Mouse (Mus musculus) small intestine, adult 2 months (tissue): ENCODE results near the gene H2-DMa. TPM values are rescaled to one million over a fixed set of nuclear protein-coding genes. Genes with fewer than 3 reads are reported as not detected.

Source experiments
- H3K27ac ChIP-seq: fragments of 200-500 bp; 2 replicates; pipeline ENCODE4 v1.5.1; 2012; ENCODE audit warnings: low read depth, low read length, control low read depth, inconsistent platforms; ENCODE audit not compliant: insufficient read depth
- H3K27me3 ChIP-seq: fragments of 200-500 bp; 2 replicates; pipeline ENCODE4 v1.6.1; 2012; ENCODE audit warnings: mild to moderate bottlenecking, moderate library complexity, low read length, inconsistent platforms; ENCODE audit not compliant: control insufficient read depth, insufficient read depth
- H3K36me3 ChIP-seq: fragments of 200-500 bp; 2 replicates; pipeline ENCODE4 v1.6.1; 2012; ENCODE audit warnings: mild to moderate bottlenecking, low read length, control low read depth, inconsistent platforms; ENCODE audit not compliant: control insufficient read depth, insufficient read depth
- H3K4me1 ChIP-seq: fragments of 200-500 bp; 2 replicates; pipeline ENCODE4 v1.6.1; 2012; ENCODE audit warnings: low read length, inconsistent platforms, mixed read lengths; ENCODE audit not compliant: control insufficient read depth, insufficient read depth, insufficient read length
- H3K4me3 ChIP-seq: fragments of 200-500 bp; 2 replicates; pipeline ENCODE4 v1.5.1; 2012; ENCODE audit warnings: low read depth, mild to moderate bottlenecking, control low read depth, inconsistent platforms, low read length, moderate library complexity
- CTCF ChIP-seq: fragments of 200-500 bp; IDR thresholded peaks from 2 replicates; pipeline ENCODE4 v1.5.1; 2012; ENCODE audit warnings: low read depth, mild to moderate bottlenecking, control low read depth, inconsistent platforms, low read length, moderate library complexity, mixed read lengths; ENCODE audit not compliant: insufficient replicate concordance, insufficient read length; ENCODE audit errors: extremely low read depth
- POLR2A ChIP-seq: fragments of 200-500 bp; IDR thresholded peaks from 2 replicates; pipeline ENCODE4 v1.6.1; 2012; ENCODE audit warnings: low read depth, mild to moderate bottlenecking, control low read depth, inconsistent platforms, low read length, moderate library complexity
- WGBS: fragments of 180-500 bp; shearing (Covaris S2); methylation state at CpG from one replicate; pipeline ENCODE4 v1.1.7; 2018; 5-methylcytosine and 5-hydroxymethylcytosine counted together
- polyA plus RNA-seq: library from polyadenylated mRNA; depleted of rRNA; stranded (reverse); fragments of >200 nt; gene quantifications from 2 replicates; pipeline ENCODE4 v1.2.3, GENCODE M21; 2012; rRNA removed

Gene H2-DMa
- polyA plus RNA-seq = 35.4 and 169 TPM in 2 replicates

DNA sequence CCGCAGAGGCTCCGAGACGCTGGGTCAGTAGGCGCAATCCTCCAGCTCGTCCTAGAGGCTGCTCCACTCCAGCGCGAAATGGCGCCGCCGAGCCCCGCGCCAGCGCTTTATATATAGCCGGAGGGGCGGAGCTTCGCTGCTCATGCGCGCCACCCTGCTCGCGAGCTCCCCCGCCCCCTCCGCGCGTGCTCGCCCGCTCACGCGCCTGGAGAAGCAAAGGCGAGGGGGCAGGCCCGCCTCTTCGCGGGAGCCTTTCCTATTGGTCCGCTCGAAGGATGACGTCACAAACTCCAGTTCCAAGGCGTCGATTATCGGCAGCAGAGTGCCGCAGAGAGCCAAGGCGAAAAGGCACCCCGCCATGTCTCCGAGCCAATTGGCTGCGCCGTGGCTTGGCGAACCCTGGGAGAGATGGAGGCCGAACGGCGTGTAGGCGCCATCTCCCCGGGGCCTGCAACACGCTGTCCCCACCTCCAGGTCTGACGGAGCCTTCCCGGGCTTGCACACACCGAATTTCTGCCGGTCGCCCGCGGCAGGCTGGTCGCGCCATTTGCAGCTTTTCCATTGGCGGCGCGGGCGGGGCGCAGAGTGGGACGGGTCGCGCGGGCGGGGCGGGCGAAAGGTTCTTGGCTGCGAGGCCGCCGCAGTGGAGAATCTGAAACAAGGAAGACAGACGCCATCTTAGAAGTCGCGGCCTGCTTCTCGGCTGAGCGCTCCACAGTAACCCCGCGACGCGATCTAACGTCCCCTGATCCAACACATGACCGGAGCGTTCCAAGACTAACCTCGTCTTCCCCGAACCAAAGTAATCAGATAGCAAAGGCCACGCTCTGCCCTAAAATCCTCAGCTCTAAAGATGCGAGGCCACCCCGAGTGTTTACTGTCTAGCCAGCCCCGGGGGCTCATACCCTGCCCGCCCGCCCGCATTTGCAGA is at the start of gene H2-DMa:
TSS of gene H2-DMa (plus strand) at position 293 of the 931 bp plus-strand sequence.
- peaks cover 11% of the 10 kb centered on the region; the same call in 1 of the 2 replicates for H3K4me1 ChIP-seq
- WGBS = under 1% methylated on average over 96 of the region's 96 CpGs
- TF ChIP-seq POLR2A (peak; percentile 98), CTCF (no peak)
- H3K36me3 ChIP-seq = peaks cover 40% of the 10 kb centered on the region
- H3K27me3 ChIP-seq = no peaks in the 10 kb centered on the region
- H3K27ac ChIP-seq = peak within 1 kb of the TSS; percentile 100
- H3K4me3 ChIP-seq = peak within 1 kb of the TSS; percentile 95

DNA sequence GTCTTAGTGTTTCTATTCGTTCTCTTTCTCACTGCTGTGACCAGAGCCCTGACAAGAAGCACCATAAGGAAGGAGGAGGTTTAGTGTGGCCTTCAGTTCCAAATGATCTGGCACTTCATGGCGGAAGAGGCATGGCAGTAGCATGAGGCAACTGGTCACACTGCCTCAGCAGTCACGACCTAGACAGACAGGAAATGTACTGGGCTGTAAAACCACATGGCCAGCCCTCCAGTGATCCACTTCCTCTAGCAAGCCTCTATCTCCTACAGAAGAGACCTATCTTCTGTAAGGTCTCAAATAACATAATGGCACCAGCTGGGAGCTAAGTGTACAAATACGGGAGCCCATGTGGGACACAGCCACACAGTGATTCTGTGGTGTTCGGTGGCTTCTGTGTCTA is 47.2 kb upstream of the H2-DMa start:
- no peaks in the 10 kb centered on the region for H3K36me3 ChIP-seq
- H3K27me3 ChIP-seq = peaks cover 2% of the 10 kb centered on the region
- no peak overlapping the region for H3K4me3 ChIP-seq
- no peak overlapping the region for H3K27ac ChIP-seq
- TF ChIP-seq POLR2A (no peak), CTCF (no peak)
- no peaks in the 10 kb centered on the region for H3K4me1 ChIP-seq
- WGBS = 59% methylated on average over 5 of the region's 5 CpGs

DNA sequence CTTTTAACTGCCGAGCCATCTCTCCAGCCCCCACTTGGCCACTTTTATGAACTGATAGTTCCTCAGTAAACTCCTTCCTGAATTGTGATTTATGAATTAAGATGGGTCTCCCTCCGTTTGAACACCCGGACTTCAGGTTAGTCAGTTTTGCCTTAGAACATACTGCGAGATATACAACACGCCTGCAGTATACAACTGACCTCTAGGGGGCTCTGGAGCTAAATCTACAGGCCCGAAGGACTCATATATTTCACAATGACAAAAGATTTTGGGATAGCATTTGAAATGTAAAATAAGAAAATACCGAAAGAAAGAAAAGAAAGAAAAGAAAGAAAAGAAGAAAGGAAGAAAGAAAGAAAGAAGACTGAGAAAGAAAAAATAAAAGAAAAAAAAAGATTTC is 44.1 kb upstream of the H2-DMa start:
- H3K27ac ChIP-seq = no peak overlapping the region
- H3K36me3 ChIP-seq = no peaks in the 10 kb centered on the region
- H3K27me3 ChIP-seq = peaks cover 6% of the 10 kb centered on the region
- no peak overlapping the region for H3K4me3 ChIP-seq
- TF ChIP-seq CTCF = no peak
- no peak for TF ChIP-seq POLR2A
- WGBS = 37% methylated on average over 7 of the region's 7 CpGs
- H3K4me1 ChIP-seq = peaks cover 4% of the 10 kb centered on the region

DNA sequence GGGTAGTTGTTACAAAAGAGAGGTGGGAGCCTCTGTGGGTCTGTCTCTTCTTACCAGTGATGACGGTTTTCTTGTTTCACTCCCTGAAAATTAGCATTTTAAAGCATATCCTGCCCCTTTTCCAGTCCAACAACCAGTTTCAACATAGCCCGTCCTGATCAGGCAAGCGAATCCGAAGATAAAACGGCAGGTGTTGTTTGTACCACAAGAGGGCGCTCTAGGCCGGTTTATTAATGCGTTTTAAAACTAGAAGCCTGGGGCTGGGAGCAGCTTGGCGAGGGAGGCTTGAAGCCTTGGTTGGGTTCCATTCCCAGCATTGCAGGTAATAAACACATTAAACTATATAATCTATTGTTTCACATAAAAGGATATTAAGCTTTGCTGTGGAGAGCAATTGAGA is 41.8 kb upstream of the H2-DMa start:
- Histone ChIP-seq H3K27ac (no peak overlapping the region), H3K27me3 (peaks cover 6% of the 10 kb centered on the region), H3K4me1 (peaks cover 4% of the 10 kb centered on the region), H3K36me3 (no peaks in the 10 kb centered on the region), H3K4me3 (no peak overlapping the region)
- TF ChIP-seq CTCF = peak; percentile 83; the same call in 1 of the 2 replicates
- no peak for TF ChIP-seq POLR2A
- 2% methylated on average over 9 of the region's 9 CpGs for WGBS

DNA sequence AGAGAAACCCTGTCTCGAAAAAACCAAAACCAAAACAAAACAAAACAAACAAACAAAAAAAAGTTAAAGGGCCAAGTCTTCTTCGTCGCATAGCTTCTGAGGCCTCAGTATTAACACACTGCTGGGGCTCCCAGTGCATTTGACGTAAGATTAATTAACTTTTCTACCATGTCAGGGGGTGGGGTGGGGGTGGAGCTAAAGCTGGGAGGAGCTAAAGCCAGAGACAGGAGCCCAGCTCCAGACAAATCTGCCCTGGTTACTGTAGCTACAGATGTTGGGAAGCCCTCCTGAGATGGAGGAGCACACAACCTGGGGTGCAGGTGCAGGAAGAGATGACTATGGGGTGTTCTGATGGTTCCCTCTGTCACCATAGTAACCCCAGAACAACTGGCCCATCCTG is 41.2 kb upstream of the H2-DMa start:
- Histone ChIP-seq H3K4me1 (peaks cover 4% of the 10 kb centered on the region), H3K27ac (no peak overlapping the region), H3K27me3 (peaks cover 6% of the 10 kb centered on the region), H3K36me3 (no peaks in the 10 kb centered on the region), H3K4me3 (no peak overlapping the region)
- no peak for TF ChIP-seq POLR2A
- 50% methylated on average over 4 of the region's 4 CpGs for WGBS

DNA sequence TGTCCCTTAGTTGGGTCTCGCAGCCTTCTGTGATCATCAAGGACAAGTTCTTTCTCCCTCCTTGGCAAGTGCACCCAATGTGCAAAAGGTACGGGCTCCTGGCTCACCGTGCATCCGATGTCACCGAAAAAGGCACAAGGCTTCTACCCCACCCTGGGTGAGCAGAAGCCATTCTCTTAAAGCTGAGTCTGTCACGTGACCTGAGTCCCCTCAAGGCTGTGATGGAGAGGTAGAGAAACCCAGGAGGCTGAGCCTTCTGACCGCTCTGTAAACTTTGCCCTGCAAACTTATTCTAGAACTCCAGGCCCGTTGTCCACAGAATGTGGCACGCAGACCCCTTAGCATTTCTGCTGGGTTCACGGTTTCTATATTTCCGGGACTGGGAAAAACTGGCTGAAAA is 40.3 kb upstream of the H2-DMa start:
- peaks cover 6% of the 10 kb centered on the region for H3K27me3 ChIP-seq
- TF ChIP-seq POLR2A = no peak
- no peak for TF ChIP-seq CTCF
- no peak overlapping the region for H3K4me3 ChIP-seq
- peaks cover 4% of the 10 kb centered on the region for H3K4me1 ChIP-seq
- 85% methylated on average over 11 of the region's 11 CpGs for WGBS
- H3K36me3 ChIP-seq = no peaks in the 10 kb centered on the region
- H3K27ac ChIP-seq = no peak overlapping the region

DNA sequence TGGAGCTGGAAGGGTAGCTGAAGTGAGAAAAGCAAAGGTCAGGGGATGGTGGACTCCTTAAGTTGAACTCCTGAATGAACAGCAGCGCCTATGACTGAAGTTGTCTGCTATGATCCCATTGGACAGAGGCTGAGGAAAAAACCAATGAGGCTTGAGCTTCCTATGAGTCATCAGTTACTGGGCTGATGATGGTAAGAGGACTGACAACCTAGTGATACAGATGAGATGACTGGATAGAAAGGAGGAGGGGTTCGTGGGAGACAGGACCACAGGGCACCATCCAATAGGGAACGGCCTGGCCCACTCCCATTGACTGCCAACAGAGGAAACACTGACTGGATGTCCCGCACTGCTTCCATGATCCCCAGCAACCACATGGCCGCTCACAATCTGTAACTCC is 39.7 kb upstream of the H2-DMa start:
- no peak overlapping the region for H3K27ac ChIP-seq
- no peak for TF ChIP-seq CTCF
- TF ChIP-seq POLR2A = no peak
- H3K4me3 ChIP-seq = no peak overlapping the region
- peaks cover 6% of the 10 kb centered on the region for H3K27me3 ChIP-seq
- peaks cover 4% of the 10 kb centered on the region for H3K4me1 ChIP-seq
- no peaks in the 10 kb centered on the region for H3K36me3 ChIP-seq
- WGBS = 31% methylated on average over 5 of the region's 5 CpGs

DNA sequence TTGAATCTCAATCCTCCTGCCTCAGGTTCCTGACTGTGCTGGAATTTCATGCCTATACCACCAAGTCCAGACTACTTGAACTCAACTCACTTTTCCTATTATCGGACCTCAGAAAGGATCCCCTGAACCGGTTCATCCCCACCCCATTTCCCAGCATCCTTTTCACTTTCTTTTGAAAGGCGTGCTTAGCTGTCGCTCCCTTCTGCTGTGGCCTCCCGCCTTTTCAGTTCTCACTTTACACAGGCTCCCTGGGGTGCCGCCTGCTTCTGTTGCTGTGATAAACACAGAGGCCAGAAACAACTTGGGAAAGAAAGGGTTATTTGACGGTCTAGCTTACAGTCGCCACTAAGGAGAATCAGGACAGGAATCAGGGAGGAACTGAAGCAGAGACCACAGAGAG is 36.2 kb upstream of the H2-DMa start:
- no peak overlapping the region for H3K27ac ChIP-seq
- no peaks in the 10 kb centered on the region; the same call in 1 of the 2 replicates for H3K27me3 ChIP-seq
- WGBS = 14% methylated on average over 8 of the region's 8 CpGs
- TF ChIP-seq CTCF (no peak), POLR2A (no peak)
- H3K4me1 ChIP-seq = peaks cover 5% of the 10 kb centered on the region
- H3K4me3 ChIP-seq = no peak overlapping the region
- H3K36me3 ChIP-seq = no peaks in the 10 kb centered on the region
